Mouse (Mus musculus) ES-Bruce4 (cell line): ENCODE data around the gene Tbc1d8.

ENCODE experiments used
- CTCF ChIP-seq: IDR thresholded peaks from one replicate; pipeline ENCODE4 v1.8.1; 2011; ENCODE audit warnings: low read depth, low read length
- POLR2A ChIP-seq: IDR thresholded peaks from one replicate; pipeline ENCODE4 v1.8.1; 2011; ENCODE audit warnings: low read length; ENCODE audit not compliant: insufficient read depth

DNA sequence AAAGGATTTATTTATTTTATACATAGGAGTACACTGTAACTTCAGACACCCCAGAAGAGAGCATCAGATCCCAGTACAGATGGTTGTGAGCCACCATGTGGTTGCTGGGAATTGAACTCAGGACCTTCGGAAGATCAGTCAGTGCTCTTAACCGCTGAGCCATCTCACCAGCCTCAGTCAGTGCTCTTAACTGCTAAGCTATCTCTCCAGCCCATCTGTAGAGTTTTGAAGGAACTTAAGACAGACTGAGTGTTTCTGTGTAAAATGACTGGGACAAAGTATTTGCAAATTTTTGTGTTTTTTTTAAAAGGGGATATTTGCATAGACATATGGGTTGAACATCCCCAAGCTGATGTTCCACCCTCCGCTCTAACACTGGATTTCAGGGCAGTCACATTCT is 78.4 kb downstream of the Tbc1d8 start:
- TF ChIP-seq POLR2A: no peak
- no peak for TF ChIP-seq CTCF
